Mouse (Mus musculus) regulatory T cell (primary cell): Measurements from ENCODE around the gene Gad1.

ENCODE experiments used
- in situ Hi-C: fragments of 300-600 bp; cut with MboI, MseI; formaldehyde crosslinking; loops from one replicate; pipeline ENCODE4 v1.15.1; 2025; ENCODE audit warnings: high pct_unique_total_duplicates

Gad1 gene

DNA sequence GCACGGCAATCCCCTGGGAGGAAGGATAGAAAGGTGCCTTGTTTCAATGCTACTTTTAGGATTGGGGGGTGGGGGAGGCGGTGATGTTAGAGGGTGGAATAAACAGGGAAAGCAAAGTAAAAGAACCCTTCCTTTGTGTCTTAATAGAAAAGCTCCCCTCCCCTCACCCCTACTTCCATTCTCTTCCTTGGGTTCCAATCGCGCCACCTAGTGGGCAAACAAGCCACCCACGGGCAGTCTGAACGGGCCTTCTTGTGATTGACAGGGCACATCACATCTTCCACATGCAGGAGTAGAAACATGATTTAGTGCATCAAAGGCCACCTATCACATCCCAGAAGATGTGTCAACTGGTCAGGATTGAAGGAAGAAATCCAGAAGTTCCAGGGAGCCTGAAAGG lies 67.4 kb downstream of the Gad1 start:
- in situ Hi-C loops: no loop called here

DNA sequence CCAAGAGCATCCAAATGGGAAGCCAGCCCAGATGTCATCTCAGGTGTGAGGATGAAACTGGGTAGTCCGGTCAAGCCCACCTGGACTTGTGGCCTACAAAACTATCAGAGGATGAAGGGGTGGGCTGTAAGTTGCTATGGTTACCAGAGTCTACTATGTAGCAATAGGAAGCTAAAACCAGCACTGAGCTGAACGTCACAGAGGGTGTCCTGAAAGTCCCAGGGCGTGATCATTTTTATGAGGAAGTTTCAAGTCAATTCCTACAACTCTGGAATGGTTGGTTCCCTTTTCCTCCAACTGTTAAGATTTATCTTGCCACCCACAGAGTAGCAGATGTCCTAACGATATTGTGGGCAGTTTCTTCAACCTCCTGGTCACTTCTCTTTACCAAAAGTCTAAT lies 69.4 kb downstream of the Gad1 start:
- in situ Hi-C loops: no loop called here

DNA sequence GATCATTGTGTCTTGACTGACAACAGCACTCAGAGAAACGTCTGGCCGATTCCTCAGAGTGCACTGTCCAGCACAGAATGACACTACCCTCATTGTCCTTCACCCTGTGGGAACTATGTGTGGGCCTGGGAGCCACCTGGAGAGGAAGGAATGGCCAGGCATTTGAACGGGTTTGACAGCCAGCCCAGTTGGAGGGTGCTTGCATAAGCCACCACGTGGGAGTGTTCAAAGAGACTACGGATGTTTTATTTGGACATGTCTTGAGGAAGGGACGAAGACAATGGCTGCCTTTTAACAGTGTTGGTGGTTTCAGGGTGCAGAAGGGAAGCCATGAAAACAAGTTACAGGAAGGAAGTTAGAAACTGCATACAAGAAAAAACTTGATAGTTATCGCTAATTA lies 72.9 kb downstream of the Gad1 start:
- in situ Hi-C loops: no loop called here

DNA sequence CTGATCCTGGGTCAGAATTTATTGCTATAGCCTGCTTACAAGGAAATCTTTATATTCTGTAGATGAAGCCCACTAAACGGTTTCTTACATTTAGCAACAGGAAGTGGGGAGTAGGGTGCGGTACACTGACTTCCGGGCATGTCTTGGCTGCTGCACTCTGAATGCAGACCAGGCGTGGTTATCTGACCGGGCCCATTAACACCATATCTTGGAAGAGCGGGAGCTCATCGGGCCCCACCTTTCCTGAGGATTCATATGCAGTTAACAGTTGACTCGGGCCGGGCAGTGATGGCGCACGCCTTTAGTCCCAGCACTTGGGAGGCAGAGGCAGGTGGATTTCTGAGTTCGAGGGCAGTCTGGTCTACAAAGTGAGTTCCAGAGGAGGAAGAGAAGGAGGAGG lies 75.5 kb downstream of the Gad1 start:
- in situ Hi-C loops: no loop called here

DNA sequence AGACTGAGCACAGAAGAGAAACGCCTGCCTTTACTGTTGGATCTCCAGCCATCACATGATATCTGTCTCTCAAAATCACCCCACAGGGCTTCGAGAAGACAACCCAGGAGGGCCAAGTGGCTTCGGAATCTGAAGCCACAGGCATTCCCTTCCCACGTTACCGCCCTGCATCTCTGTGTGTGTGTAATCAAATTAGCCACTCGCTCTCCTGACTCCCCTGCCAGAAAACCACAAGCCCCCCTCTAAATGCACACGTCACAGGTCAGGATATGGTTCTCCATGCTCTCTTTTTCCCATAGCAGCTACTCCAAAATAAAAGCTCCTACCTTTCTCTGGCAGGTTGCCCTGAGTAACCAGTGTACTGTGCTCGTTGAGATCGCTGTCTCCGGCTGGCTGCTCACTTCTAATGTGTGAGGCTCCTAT lies 76.5 kb downstream of the Gad1 start:
- in situ Hi-C loops: no loop called here

DNA sequence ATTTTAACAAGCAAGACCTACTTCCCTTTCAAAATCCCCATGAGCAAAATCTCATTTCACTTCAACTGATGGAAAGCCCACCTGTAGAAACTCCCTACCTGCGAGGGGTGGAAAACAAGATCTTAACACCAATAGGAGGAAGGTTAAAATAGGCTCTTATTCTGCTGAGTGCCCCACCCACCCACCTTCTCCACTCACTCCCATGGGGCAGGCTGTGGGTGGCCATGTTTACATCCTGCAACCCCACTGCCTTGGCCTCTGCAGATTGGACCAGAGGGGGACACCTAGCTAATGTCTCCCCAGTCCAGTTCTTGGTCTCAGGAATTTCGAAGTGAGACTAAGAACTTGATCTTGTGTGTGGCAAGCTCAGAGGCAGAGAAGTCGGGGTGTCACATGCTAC lies 77.0 kb downstream of the Gad1 start:
- in situ Hi-C loops: no loop called here

DNA sequence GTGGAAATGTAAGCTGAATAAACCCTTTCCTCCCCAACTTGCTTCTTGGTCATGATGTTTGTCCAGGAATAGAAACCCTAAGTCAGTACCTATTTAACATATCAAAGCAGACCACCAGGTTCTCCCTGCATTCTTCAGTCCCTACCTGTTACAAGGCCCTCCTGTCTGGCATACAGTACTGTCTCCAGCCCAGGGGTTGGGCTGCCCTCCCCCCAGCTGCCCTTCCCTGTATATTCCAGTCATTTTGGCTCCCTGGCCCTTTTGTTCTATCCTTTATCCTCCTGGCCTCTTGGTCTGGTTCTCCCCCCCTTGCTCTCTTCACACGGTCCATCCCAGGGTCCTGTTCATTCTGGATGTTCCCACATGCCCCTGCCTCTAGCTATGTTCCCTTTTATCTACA lies 78.4 kb downstream of the Gad1 start:
- in situ Hi-C loops: no loop called here

DNA sequence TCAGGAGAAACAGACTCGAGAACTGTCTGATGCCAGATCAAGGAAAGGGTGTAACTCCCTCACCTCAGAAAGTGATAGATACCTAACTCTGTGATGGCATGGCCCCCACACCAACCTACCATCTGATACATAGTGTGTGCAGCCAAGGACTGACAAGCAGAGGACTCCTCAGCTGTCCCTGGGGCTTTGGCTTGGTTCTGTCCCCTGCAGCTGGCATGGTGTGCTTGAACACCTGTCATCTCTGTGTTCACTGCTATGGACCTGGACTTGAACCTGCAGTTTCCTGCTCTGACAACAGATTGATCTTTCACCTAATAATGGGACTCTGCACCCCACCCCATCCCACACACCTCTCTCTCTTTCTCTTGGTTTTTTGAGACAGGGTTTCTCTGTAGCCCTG lies 79.5 kb downstream of the Gad1 start:
- in situ Hi-C loops: no loop called here

DNA sequence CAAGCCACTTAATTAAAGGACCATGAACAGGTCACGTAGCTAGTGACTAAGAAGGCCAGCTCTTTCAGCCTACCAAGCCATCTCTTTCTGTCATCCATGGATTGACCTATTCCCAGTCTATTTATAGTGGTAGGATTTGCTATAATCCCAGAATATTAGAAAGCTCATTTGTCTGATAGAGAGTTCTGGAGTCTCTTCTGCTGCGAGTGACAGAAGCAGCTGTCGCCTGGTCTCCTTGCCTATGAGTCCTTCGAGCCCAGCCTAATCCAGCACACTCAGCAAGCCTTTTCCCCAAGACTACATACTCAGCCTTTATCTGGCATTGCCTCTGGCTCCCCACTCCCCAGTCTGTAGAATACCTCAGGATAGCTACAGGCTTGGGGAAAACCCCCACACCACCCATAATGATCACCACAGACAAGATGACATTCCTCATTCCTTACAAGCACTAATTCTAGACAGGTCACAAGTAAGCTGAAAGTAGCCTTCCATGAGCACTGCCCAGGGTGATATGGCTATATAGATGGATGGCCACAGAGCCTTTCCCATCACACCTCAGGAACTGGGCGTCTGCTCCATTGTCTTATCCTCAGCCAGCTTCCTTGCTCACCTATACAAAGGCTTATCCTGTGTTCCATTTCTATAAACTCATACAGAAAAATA lies 81.3 kb downstream of the Gad1 start:
- in situ Hi-C loops: no loop called here

DNA sequence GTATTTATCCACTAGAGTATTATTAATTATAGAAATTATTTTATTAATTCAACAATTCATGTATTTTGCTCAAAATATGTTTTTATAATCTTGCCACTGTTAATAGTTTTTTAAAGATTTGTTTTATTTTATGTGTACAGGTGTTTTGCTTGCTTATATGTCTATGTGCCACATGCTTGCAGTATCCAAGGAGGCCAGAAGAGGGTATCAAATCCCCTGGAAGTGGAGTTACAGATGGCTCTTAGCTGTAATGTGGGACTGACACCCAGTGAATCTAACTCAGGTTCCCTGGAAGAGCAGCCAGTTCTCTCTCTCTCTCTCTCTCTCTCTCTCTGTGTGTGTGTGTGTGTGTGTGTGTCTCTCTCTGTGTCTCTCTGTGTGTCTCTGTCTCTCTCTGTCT lies 88.1 kb downstream of the Gad1 start:
- in situ Hi-C loops: no loop called here

DNA sequence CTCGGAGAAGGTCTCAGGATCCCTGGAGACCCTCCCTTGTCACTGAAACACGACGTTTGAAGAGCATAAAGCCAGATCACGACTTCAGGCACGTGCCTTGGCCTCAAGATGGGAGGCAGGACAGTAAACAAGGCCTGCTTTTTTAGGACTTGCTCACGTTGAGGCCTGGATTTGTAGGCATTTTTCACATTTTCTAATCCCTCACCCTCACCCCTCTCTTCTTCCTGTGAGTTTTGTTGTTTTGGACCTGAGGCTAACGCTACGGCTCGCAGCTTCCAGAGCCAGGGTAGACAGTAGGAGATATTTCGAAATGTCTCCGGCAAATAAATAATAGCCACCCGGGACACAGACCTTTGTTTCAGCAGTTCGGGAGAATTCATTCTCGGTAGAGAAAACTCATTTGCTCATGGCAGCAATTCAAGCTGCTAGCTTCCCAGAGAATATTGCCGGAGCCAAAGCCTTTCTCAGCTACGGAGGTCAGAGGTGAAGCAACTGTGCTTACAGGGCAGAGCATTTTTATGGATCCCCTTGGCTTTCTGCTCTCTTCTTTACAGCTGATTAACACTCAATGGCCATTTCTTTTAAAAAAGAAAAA lies 90.2 kb downstream of the Gad1 start:
- in situ Hi-C loops: no loop called here

DNA sequence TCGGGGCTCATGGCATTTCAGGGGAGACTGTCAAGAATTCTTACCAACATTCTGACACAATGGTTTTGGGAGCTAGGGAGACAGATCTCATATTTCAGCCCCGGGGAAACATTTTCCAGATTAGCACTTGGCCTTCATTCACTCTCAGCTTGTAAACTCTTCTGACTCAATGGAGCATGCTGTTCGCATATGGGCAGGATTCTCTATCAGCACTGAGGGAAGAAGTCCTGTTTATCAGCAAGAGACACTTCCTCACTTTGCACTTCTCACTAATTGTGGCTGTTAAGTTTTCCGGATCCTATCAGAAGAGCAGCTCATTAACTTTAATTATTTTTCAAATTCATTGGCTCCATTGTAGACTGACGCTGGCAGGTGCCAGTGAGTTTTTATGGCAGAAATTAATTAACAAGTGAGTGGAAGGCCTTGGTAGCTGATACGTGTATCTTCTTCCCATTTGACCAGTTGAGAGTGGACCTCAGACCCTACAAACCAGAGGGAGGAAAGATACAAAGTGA lies 92.5 kb downstream of the Gad1 start:
- in situ Hi-C loops: no loop called here

DNA sequence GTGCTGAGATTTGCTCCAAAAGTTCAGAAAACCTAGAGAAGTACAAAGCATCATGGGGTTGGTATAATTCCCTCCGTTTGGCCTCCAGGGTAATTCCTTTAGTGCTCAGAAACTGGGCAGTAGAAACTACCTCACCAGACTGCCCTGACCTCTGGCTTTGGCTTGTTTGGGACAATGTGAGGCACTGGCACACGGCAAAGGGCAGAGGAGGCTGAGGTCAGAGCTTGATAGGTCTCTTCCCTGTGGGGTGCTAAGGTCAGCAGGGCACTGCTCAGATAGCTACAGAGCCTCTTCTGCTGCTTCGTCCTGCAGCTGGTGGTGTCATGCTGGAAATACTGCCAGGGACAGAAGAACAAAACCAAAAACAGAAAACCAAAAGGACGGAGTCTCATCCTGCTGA lies 94.8 kb downstream of the Gad1 start:
- in situ Hi-C loops: no loop called here

DNA sequence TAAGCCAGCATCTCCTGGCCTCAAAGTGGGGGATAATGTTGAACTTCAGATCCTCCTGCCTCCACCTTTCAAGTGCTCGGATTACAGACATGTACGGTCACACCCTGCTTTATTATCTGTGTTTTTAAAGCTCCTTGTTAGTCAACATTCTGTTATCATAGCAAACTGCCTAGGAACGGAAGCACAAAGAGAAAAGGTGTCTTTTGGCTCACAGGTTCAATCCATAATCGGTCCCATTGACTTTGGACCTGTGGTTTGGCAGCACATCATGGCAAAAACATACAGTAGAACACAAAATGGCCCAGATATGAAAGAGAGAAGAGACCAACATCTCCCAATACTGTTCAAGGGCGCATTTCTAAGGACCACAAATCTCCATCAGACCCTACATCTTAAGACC lies 95.4 kb downstream of the Gad1 start:
- in situ Hi-C loops: no loop called here

DNA sequence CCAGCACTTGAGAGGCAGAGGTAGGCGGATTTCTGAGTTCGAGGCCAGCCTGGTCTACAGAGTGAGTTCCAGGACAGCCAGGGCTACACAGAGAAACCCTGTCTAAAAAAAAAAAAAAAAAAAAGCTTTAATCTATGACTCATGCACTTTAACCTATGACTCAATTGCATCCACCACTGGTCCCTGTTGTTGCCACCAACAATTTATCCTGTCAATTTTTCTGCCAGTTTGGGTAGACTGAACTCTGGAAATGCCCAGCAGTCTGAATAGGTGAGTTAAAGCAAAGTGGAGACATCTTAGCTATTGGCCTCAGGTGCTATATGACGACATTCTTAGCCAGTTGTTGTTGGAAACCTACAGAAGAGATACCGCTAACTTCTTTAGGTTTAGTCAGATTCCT lies 96.6 kb downstream of the Gad1 start:
- in situ Hi-C loops: no loop called here
